19 mouse cellular contexts compared by ENCODE assay signal in genomic region chr1:176961716-176962115, GRCm38 (mm10).
"Had no signal": no experiment of that assay in that cellular context is flagged by ENCODE, and none has a peak within 500 bp of the region (broad histone marks: within the 10 kb centered on the region; RNA-seq: fewer than 3 reads in every experiment).

No protein-coding gene starts in this region.

- DNase-seq: lung, adult 18-20 months; lung, embryonic 14.5 days; lung, postnatal 10 days; lung, postnatal 4 days; midbrain, embryonic 14.5 days; retina, postnatal 1 day; right cerebral cortex, adult 18-20 months; right cerebral cortex, postnatal 25 days; thymus, adult 2 months; thymus, postnatal 25 days; thymus, postnatal 4 days had no signal

- H3K4me2 ChIP-seq: lung, embryonic 14.5 days; midbrain, embryonic 12.5 days; neural tube, embryonic 13.5 days; neural tube, embryonic 15.5 days; stomach, embryonic 15.5 days had no signal

- H3K9me3 ChIP-seq: midbrain, embryonic 10.5 days; midbrain, embryonic 12.5 days; neural tube, embryonic 13.5 days; neural tube, embryonic 15.5 days; stomach, embryonic 15.5 days had no signal

- H3K27ac ChIP-seq: midbrain, embryonic 10.5 days; midbrain, embryonic 12.5 days; neural tube, embryonic 13.5 days; neural tube, embryonic 15.5 days; stomach, embryonic 15.5 days; stomach, postnatal 0 days had no signal

- H3K36me3 ChIP-seq: midbrain, embryonic 12.5 days; stomach, embryonic 15.5 days had no signal

- ATAC-seq: midbrain, embryonic 16.5 days had no signal

- H3K4me3 ChIP-seq: midbrain, embryonic 10.5 days; midbrain, embryonic 12.5 days; myocyte; neural tube, embryonic 13.5 days; neural tube, embryonic 15.5 days; stomach, embryonic 15.5 days had no signal

- H3K9ac ChIP-seq: lung, embryonic 14.5 days; midbrain, embryonic 12.5 days; neural tube, embryonic 13.5 days; neural tube, embryonic 15.5 days; stomach, embryonic 15.5 days had no signal

- H3K27me3 ChIP-seq: midbrain, embryonic 12.5 days; neural tube, embryonic 13.5 days; stomach, embryonic 15.5 days had no signal

- H3K4me1 ChIP-seq: midbrain, embryonic 12.5 days; neural tube, embryonic 13.5 days; neural tube, embryonic 15.5 days; stomach, embryonic 15.5 days had no signal
